Mouse (Mus musculus) small intestine, adult 2 months (tissue): Measurements from ENCODE around the gene Asrgl1.

Experiments used
- CTCF ChIP-seq: fragments of 200-500 bp; IDR thresholded peaks from 2 replicates; pipeline ENCODE4 v1.5.1; 2012; ENCODE audit warnings: low read depth, mild to moderate bottlenecking, control low read depth, inconsistent platforms, low read length, moderate library complexity, mixed read lengths; ENCODE audit not compliant: insufficient replicate concordance, insufficient read length; ENCODE audit errors: extremely low read depth
- POLR2A ChIP-seq: fragments of 200-500 bp; IDR thresholded peaks from 2 replicates; pipeline ENCODE4 v1.6.1; 2012; ENCODE audit warnings: low read depth, mild to moderate bottlenecking, control low read depth, inconsistent platforms, low read length, moderate library complexity

DNA sequence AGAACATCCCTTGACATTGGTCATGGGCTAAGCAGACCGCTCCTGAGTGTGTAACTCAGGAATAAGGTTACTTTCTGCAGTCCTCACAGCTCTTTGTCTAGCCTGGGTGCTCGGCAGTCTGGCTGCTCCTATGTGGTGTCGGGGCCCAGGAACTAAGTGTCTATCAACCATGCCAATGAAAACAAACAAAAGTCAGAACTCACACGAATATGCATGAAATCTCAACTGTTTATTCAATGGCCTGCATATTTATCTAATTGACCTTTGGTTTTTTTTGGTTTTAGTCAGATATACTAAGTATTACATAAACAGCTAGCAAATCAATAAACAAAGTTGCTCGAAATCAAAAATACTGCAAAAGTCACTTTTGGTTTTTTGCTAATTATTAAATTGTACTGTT, 40.3 kb downstream of the Asrgl1 start:
- TF ChIP-seq POLR2A (no peak), CTCF (no peak)
